Mouse (Mus musculus) brain, embryonic 14.5 days (tissue): ENCODE data around the gene Ccnl2.

Experiments
- CTCF ChIP-seq: fragments of 200-500 bp; IDR thresholded peaks from 2 replicates; pipeline ENCODE4 v1.5.1; 2012; ENCODE audit warnings: inconsistent platforms, mild to moderate bottlenecking, moderate library complexity, borderline replicate concordance; ENCODE audit not compliant: insufficient read depth, insufficient read length; ENCODE audit errors: extremely low read depth
- POLR2A ChIP-seq: fragments of 200-500 bp; IDR thresholded peaks from 2 replicates; pipeline ENCODE4 v1.6.1; 2012; ENCODE audit warnings: mild to moderate bottlenecking, inconsistent platforms, borderline replicate concordance; ENCODE audit not compliant: poor library complexity, insufficient read depth, insufficient read length, severe bottlenecking; ENCODE audit errors: extremely low read depth

- TF ChIP-seq POLR2A = no peak
- TF ChIP-seq CTCF = no peak
These were observed 37.1 kb downstream of the Ccnl2 start for GRCm38 (mm10) chr4:155849391-155849790.
